Mouse (Mus musculus) CH12.LX (cell line): ENCODE data around the gene D10Jhu81e. TPM values are rescaled to one million over a fixed set of nuclear protein-coding genes. Genes with fewer than 3 reads are reported as not detected.
A peak's percentile ranks its signal among the peaks of the same experiment; 100 is the strongest.

Experiments
- DNase-seq: peaks from one replicate; pipeline ENCODE4 v3.0.0-alpha.2; 2013; ENCODE audit errors: extremely low read depth
- H3K27ac ChIP-seq: 2 replicates; pipeline ENCODE4 v1.5.1; 2012; ENCODE audit warnings: low read depth, mild to moderate bottlenecking, control low read depth, moderate library complexity; ENCODE audit not compliant: insufficient read depth
- H3K27me3 ChIP-seq: replicated peaks from 2 replicates; pipeline ENCODE3; 2012; ENCODE audit warnings: inconsistent platforms
- H3K36me3 ChIP-seq, 2 experiments: replicated peaks in 1 of 2; 2 replicates each; pipeline versions ENCODE3 to v1.6.1; 2012; ENCODE audit warnings: inconsistent platforms in 1 of 2, low read length in 1 of 2, mild to moderate bottlenecking in 1 of 2, mixed read lengths in 1 of 2, moderate library complexity in 1 of 2; ENCODE audit not compliant: control insufficient read depth in 1 of 2, insufficient read depth in 1 of 2
- H3K4me1 ChIP-seq, 2 experiments: 2 replicates each; pipeline ENCODE4 v1.6.1; 2012; ENCODE audit warnings: inconsistent platforms in 1 of 2, moderate library complexity in 1 of 2; ENCODE audit not compliant: insufficient read depth in 2 of 2, control insufficient read depth in 1 of 2
- H3K4me2 ChIP-seq: 2 replicates; pipeline ENCODE4 v1.6.1; 2012; ENCODE audit warnings: low read depth, mild to moderate bottlenecking, control low read depth; ENCODE audit not compliant: poor library complexity, insufficient read depth, severe bottlenecking
- H3K4me3 ChIP-seq, 3 experiments: fragments of 150-350 bp in 1 of 3; sonication (generic) in 1 of 3; replicated peaks in 1 of 3; 2 replicates each; pipeline versions ENCODE3 to v1.5.1; 2011 to 2012; ENCODE audit warnings: low read depth in 2 of 3, low read length in 2 of 3, mild to moderate bottlenecking in 2 of 3, moderate library complexity in 2 of 3, control low read depth in 1 of 3, improper control_type of control experiment in 1 of 3, inconsistent platforms in 1 of 3, mixed read lengths in 1 of 3; ENCODE audit not compliant: poor library complexity in 1 of 3
- H3K79me2 ChIP-seq: replicated peaks from 2 replicates; pipeline ENCODE4 v1.6.1; 2012; ENCODE audit warnings: mild to moderate bottlenecking, moderate library complexity; ENCODE audit not compliant: control insufficient read depth, poor library complexity, insufficient read depth, severe bottlenecking; ENCODE audit errors: extremely low read depth
- H3K9ac ChIP-seq: 2 replicates; pipeline ENCODE4 v1.6.1; 2012; ENCODE audit warnings: low read depth, mild to moderate bottlenecking, control low read depth, moderate library complexity; ENCODE audit not compliant: insufficient read depth
- H3K9me3 ChIP-seq: replicated peaks from 2 replicates; pipeline ENCODE3; 2012; ENCODE audit warnings: low read length, inconsistent platforms, mixed read lengths
- BHLHE40 ChIP-seq: IDR thresholded peaks from 2 replicates; pipeline ENCODE4 v1.6.1; 2011; ENCODE audit warnings: mild to moderate bottlenecking, low read depth, low read length, improper control_type of control experiment
- CHD2 ChIP-seq: IDR thresholded peaks from 2 replicates; pipeline ENCODE4 v1.6.1; 2011; ENCODE audit warnings: low read length, improper control_type of control experiment
- CTCF ChIP-seq, 2 experiments: IDR thresholded peaks in 1 of 2; conservative IDR thresholded peaks in 1 of 2; 2 replicates each; pipeline ENCODE4 v1.5.1; 2011 to 2012; ENCODE audit warnings: low read depth in 2 of 2, low read length in 2 of 2, improper control_type of control experiment in 1 of 2, inconsistent platforms in 1 of 2, mild to moderate bottlenecking in 1 of 2, moderate library complexity in 1 of 2
- E2F4 ChIP-seq: IDR thresholded peaks from 2 replicates; pipeline ENCODE4 v1.6.1; 2011; ENCODE audit warnings: low read depth, low read length, improper control_type of control experiment; ENCODE audit not compliant: insufficient replicate concordance
- EP300 ChIP-seq: IDR thresholded peaks from 2 replicates; pipeline ENCODE4 v1.6.1; 2011; ENCODE audit warnings: low read length, improper control_type of control experiment
- ETS1 ChIP-seq: conservative IDR thresholded peaks from 2 replicates; pipeline ENCODE4 v1.6.1; 2012; ENCODE audit warnings: low read depth, mild to moderate bottlenecking, inconsistent platforms, low read length, improper control_type of control experiment, moderate library complexity
- GABPA ChIP-seq: IDR thresholded peaks from 2 replicates; pipeline ENCODE4 v1.6.1; 2012; ENCODE audit warnings: low read depth, low read length, improper control_type of control experiment, inconsistent platforms; ENCODE audit not compliant: insufficient replicate concordance
- HCFC1 ChIP-seq: IDR thresholded peaks from 2 replicates; pipeline ENCODE4 v1.6.1; 2012; ENCODE audit warnings: low read depth, mild to moderate bottlenecking, inconsistent platforms, low read length, improper control_type of control experiment
- JUN ChIP-seq: IDR thresholded peaks from 2 replicates; pipeline ENCODE4 v1.6.1; 2011; ENCODE audit warnings: low read depth, mild to moderate bottlenecking, low read length, improper control_type of control experiment, moderate library complexity; ENCODE audit not compliant: insufficient read depth
- JUND ChIP-seq: conservative IDR thresholded peaks from 2 replicates; pipeline ENCODE4 v1.6.1; 2011; ENCODE audit warnings: low read depth, low read length, improper control_type of control experiment
- KAT2A ChIP-seq: IDR thresholded peaks from 2 replicates; pipeline ENCODE4 v1.6.1; 2012; ENCODE audit warnings: low read length, improper control_type of control experiment, inconsistent platforms; ENCODE audit not compliant: insufficient replicate concordance
- MAFK ChIP-seq: IDR thresholded peaks from 2 replicates; pipeline ENCODE4 v1.6.1; 2011; ENCODE audit warnings: low read length, improper control_type of control experiment; ENCODE audit not compliant: insufficient replicate concordance
- MAZ ChIP-seq: IDR thresholded peaks from 2 replicates; pipeline ENCODE4 v1.6.1; 2012; ENCODE audit warnings: low read depth, mild to moderate bottlenecking, inconsistent platforms, low read length, improper control_type of control experiment, moderate library complexity
- MEF2A ChIP-seq: IDR thresholded peaks from 2 replicates; pipeline ENCODE4 v1.6.1; 2014; ENCODE audit warnings: low read depth, mild to moderate bottlenecking, inconsistent platforms, low read length, improper control_type of control experiment, borderline replicate concordance
- NELFE ChIP-seq: IDR thresholded peaks from 2 replicates; pipeline ENCODE4 v1.6.1; 2011; ENCODE audit warnings: low read depth, low read length, improper control_type of control experiment
- NRF1 ChIP-seq: IDR thresholded peaks from 2 replicates; pipeline ENCODE4 v1.6.1; 2014; ENCODE audit warnings: low read depth, mild to moderate bottlenecking, inconsistent platforms, low read length, improper control_type of control experiment, moderate library complexity
- PAX5 ChIP-seq: IDR thresholded peaks from 2 replicates; pipeline ENCODE4 v1.6.1; 2012; ENCODE audit warnings: low read length, inconsistent platforms, mixed read lengths
- POLR2AphosphoS2 ChIP-seq: IDR thresholded peaks from 2 replicates; pipeline ENCODE4 v1.6.1; 2011; ENCODE audit warnings: low read depth, low read length, improper control_type of control experiment
- RAD21 ChIP-seq: IDR thresholded peaks from 2 replicates; pipeline ENCODE4 v1.6.1; 2011; ENCODE audit warnings: low read depth, mild to moderate bottlenecking, low read length, improper control_type of control experiment, moderate library complexity
- RCOR1 ChIP-seq: conservative IDR thresholded peaks from 2 replicates; pipeline ENCODE4 v1.6.1; 2012; ENCODE audit warnings: low read depth, mild to moderate bottlenecking, inconsistent platforms, low read length, improper control_type of control experiment
- SMC3 ChIP-seq: IDR thresholded peaks from 2 replicates; pipeline ENCODE4 v1.6.1; 2011; ENCODE audit warnings: low read depth, low read length, improper control_type of control experiment
- TCF12 ChIP-seq: IDR thresholded peaks from 2 replicates; pipeline ENCODE4 v1.6.1; 2014; ENCODE audit warnings: low read depth, mild to moderate bottlenecking, inconsistent platforms, low read length, improper control_type of control experiment
- USF2 ChIP-seq: conservative IDR thresholded peaks from 2 replicates; pipeline ENCODE4 v1.6.1; 2011; ENCODE audit warnings: low read depth, low read length, improper control_type of control experiment
- ZMIZ1 ChIP-seq: IDR thresholded peaks from 2 replicates; pipeline ENCODE4 v1.6.1; 2012; ENCODE audit warnings: low read depth, mild to moderate bottlenecking, inconsistent platforms, low read length, improper control_type of control experiment
- dilution Hi-C: fragments of 300-500 bp; cut with MboI; formaldehyde crosslinking; loops from 2 replicates; pipeline ENCODE4 v1.14.3; 2020; ENCODE audit warnings: low sequenced_read_pairs; ENCODE audit not compliant: extremely low pct_unique_long_range_greater_than_20kb, extremely low pct_ligation_motif_present
- in situ Hi-C: fragments of 300-500 bp; cut with MboI; formaldehyde crosslinking; loops from 3 replicates; pipeline ENCODE4 v1.14.3; 2019; ENCODE audit warnings: low sequenced_read_pairs, low pct_ligation_motif_present, low pct_unique_long_range_greater_than_20kb, mixed read lengths
- polyA plus RNA-seq: library from polyadenylated mRNA; unstranded; fragments of >175 nt; gene quantifications from 2 replicates; pipeline ENCODE4 v1.2.1, GENCODE M21; 2012; ENCODE audit warnings: low read depth; ENCODE audit not compliant: insufficient read length
- total RNA-seq, 2 experiments: library from RNA; depleted of rRNA; stranded (reverse); fragments of 300-350 nt in 1 of 2; fragments of >200 nt in 1 of 2; gene quantifications; 2 replicates each; pipeline ENCODE4 v1.2.3; 2012 to 2014

The D10Jhu81e gene
- total and polyA plus RNA-seq, 3 experiments: 29.9 to 51.0 (median 45.7) TPM

GRCm38 (mm10) chr10:78184531-78185380 lies 15.2 kb upstream of the D10Jhu81e start, which contains the start of gene Pwp2 (continued):
- peak; percentile 83 for TF ChIP-seq NRF1
- TF ChIP-seq MAFK: no peak
- 0 out of 2 replicates have a peak, but pooled peaks have one; percentile 8 for TF ChIP-seq USF2
- peak; percentile 42; the same call in 1 of the 2 replicates for TF ChIP-seq BHLHE40
- TF ChIP-seq PAX5: no peak
- no peak for TF ChIP-seq SMC3
- TF ChIP-seq JUND: no peak
- peak; percentile 63 for TF ChIP-seq TCF12
- no peak for TF ChIP-seq EP300
- TF ChIP-seq GABPA: no peak; the same call in 1 of the 2 replicates
- TF ChIP-seq POLR2AphosphoS2: peak; percentile 89

DNA sequence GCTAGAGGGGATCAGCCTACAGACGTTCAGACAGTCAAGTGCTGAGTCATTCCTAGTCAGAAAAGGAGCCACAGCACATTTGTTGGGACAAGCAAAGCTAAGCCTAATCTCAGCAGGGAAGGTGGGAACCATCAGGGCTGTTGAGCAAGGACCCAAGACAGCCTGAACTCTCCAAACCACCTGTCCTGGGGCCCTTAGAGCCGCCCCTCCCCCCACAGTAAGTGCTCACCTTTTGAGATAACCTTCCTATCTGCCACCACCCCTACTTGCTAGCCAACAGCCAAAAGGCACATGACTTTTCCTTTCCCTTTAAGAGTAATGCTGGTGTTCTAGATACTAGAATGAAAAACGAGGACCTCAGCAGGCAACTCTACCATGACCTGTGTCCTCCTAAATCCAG lies 14.0 kb upstream of the D10Jhu81e start:
- Histone ChIP-seq H3K36me3 (peaks cover 57 to 72% of the 10 kb centered on the region in 2 experiments), H3K9me3 (no peaks in the 10 kb centered on the region), H3K79me2 (peaks cover 10% of the 10 kb centered on the region), H3K4me2 (peak overlapping the region; percentile 81; the same call in 1 of the 2 replicates), H3K27ac (no peak overlapping the region), H3K9ac (no peak overlapping the region), H3K4me1 (peaks cover 6 to 11% of the 10 kb centered on the region in 2 experiments; a peak in 3 of 4 replicates), H3K4me3 (peak overlapping the region in 2 of 3 experiments; percentile 67 to 92), H3K27me3 (no peaks in the 10 kb centered on the region)
- in situ Hi-C loops: loop anchor here (10.0 kb wide), 1 partner anchor 191 kb away; no protein-coding TSS in a partner anchor
- dilution Hi-C loops: no loop called here
- DNase-seq: no peak
- no peak for TF ChIP-seq MAZ
- no peak for TF ChIP-seq KAT2A
- no peak for TF ChIP-seq MEF2A
- TF ChIP-seq TCF12: no peak

DNA sequence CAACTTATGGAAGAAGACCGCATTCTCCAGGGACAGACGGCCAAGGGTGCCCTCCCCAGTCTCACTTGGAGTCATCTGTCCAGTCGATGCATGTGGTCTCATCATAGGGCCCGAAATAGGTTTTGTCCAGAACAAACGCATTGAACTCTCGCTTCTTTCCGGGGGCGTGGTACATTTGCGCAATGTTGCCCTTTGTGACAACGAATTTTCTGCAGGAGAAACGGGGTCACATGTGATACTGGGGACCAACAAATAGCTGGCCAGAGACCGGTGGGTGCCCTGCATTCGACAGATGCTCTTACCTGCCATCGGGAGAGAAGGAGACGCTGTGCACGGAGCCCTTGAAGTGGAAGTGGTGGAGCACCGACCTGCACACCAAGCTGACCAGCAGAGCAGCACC lies 12.7 kb upstream of the D10Jhu81e start:
- dilution Hi-C loops: no loop called here
- Histone ChIP-seq H3K27ac (no peak overlapping the region), H3K36me3 (peaks cover 58 to 72% of the 10 kb centered on the region in 2 experiments)

More for the DNA sequence above, 12.7 kb upstream of the D10Jhu81e start:
- H3K9ac ChIP-seq: no peak overlapping the region
- no peak for DNase-seq
- peaks cover 6 to 11% of the 10 kb centered on the region in 2 experiments; a peak in 3 of 4 replicates for H3K4me1 ChIP-seq
- H3K4me2 ChIP-seq: no peak overlapping the region
- H3K79me2 ChIP-seq: peaks cover 10% of the 10 kb centered on the region
- H3K4me3 ChIP-seq: no peak overlapping the region
- TF ChIP-seq RCOR1 (no peak), USF2 (no peak), MEF2A (no peak), CTCF (conservative IDR thresholded peaks at IDR 0.05 in 1 of 2, IDR thresholded peaks at IDR 0.05 in 1 of 2; ENCODE audit: low read depth in 2 of 2, low read length in 2 of 2) (no peak), TCF12 (no peak), POLR2AphosphoS2 (no peak), MAZ (no peak), ZMIZ1 (no peak), E2F4 (no peak), HCFC1 (no peak), SMC3 (no peak), JUN (no peak), RAD21 (no peak), NELFE (no peak), MAFK (no peak), CHD2 (no peak), ETS1 (no peak)
- in situ Hi-C loops: loop anchor here (10.0 kb wide), 1 partner anchor 192 kb away; no protein-coding TSS in a partner anchor
- H3K27me3 ChIP-seq: no peaks in the 10 kb centered on the region
- H3K9me3 ChIP-seq: no peaks in the 10 kb centered on the region
